Mouse (Mus musculus): ENCODE measurements at regions not wholly inside any gene's neighbourhood (a gene's known extent, or its start where the extent isn't known, plus 50 kb on each side); places are given as distances from the start of the nearest gene placed in this dataset.

DNA sequence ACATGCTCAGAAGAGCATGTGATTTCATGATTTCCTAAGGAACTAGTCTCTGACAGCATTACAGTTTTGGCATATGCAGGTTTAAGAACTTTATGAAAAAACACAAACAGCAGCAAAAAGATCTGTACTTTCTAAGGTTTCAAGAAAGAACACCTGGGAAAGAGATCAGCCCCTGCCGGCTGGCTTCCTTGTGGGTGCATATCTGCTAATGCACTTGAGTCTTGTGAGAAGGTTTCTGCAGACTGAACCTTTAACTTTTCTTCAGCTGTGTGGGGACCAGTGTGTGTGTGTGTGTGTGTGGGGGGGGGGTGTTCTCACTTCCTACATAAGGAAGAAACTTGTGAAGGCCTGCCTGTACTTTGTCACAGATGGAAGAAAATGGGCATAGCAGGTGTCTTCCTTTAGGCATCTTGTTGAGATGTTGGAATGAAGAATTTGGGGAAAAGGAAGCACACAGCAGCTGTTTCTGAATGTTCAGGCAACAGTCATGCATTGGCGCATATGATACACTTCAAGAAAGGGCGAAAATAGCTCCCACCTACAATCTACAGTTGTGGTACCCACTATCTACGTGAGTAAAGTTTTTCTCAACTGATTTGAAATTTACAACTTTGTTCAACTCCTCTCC lies 60.9 kb upstream of the Boc start:
- TF ChIP-seq FLI1 (IDR thresholded peaks at IDR 0.05; ENCODE audit: low read length) (no peak), GATA1 (IDR thresholded peaks at IDR 0.05; ENCODE audit: borderline replicate concordance, low read length) (no peak)

Data from megakaryocyte, embryonic 14.5 days (primary cell).